Mouse (Mus musculus): Measurements from ENCODE around the gene Ints6l. TPM values are rescaled to one million over a fixed set of nuclear protein-coding genes. Genes with fewer than 3 reads are reported as not detected.
"Not testable (repeated sequence)": the region's sequence is repeated elsewhere in the genome, so short reads cannot be mapped to it uniquely, and the experiment has no call there.

Ints6l gene
- polyA plus RNA-seq, 1 experiment from 2014 or later: 23.6 TPM

- Histone ChIP-seq H3K27ac (replicated peaks) (no peak overlapping the region), H3K4me3 (no peak overlapping the region), H3K36me3 (peaks cover 21% of the 10 kb centered on the region), H3K4me1 (no peaks in the 10 kb centered on the region), H3K27me3 (ENCODE audit: low read depth, poor library complexity, severe bottlenecking) (no peaks in the 10 kb centered on the region), H3K9me3 (replicated peaks) (no peaks in the 10 kb centered on the region)
- no peak for DNase-seq (ENCODE audit: low spot score)
- WGBS: 88% methylated on average over 14 of the region's 14 CpGs
These were observed 7.6 kb downstream of the Ints6l start for GRCm38 (mm10) chrX:56462020-56462933.

GRCm38 (mm10) chrX:56464906-56465305 is 10.2 kb downstream of the Ints6l start:
- WGBS: 87% methylated on average over 1 of the region's 1 CpGs

GRCm38 (mm10) chrX:56467688-56468087 is 13.0 kb downstream of the Ints6l start:
- no peak for DNase-seq (ENCODE audit: low spot score)
- no peaks in the 10 kb centered on the region for H3K4me1 ChIP-seq
- no peaks in the 10 kb centered on the region for H3K27me3 ChIP-seq (ENCODE audit: low read depth, poor library complexity, severe bottlenecking)
- peaks cover 11% of the 10 kb centered on the region for H3K36me3 ChIP-seq
- H3K4me3 ChIP-seq: no peak overlapping the region
- 79% methylated on average over 4 of the region's 4 CpGs for WGBS
- H3K9me3 ChIP-seq (replicated peaks): no peaks in the 10 kb centered on the region
- H3K27ac ChIP-seq (replicated peaks): no peak overlapping the region

More at GRCm38 (mm10) chrX:56464906-56465305, 10.2 kb downstream of the Ints6l start:
- Histone ChIP-seq H3K27ac (replicated peaks) (no peak overlapping the region), H3K4me1 (no peaks in the 10 kb centered on the region), H3K9me3 (replicated peaks) (no peaks in the 10 kb centered on the region), H3K27me3 (ENCODE audit: low read depth, poor library complexity, severe bottlenecking) (no peaks in the 10 kb centered on the region), H3K4me3 (no peak overlapping the region), H3K36me3 (peaks cover 21% of the 10 kb centered on the region)
- DNase-seq (ENCODE audit: low spot score): no peak

- Histone ChIP-seq H3K4me1 (no peaks in the 10 kb centered on the region), H3K4me3 (no peak overlapping the region), H3K36me3 (peaks cover 11% of the 10 kb centered on the region), H3K27me3 (ENCODE audit: low read depth, poor library complexity, severe bottlenecking) (no peaks in the 10 kb centered on the region), H3K9me3 (replicated peaks) (no peaks in the 10 kb centered on the region), H3K27ac (replicated peaks) (no peak overlapping the region)
- DNase-seq (ENCODE audit: low spot score): no peak
- 59% methylated on average over 6 of the region's 6 CpGs for WGBS
These were observed 13.8 kb downstream of the Ints6l start for GRCm38 (mm10) chrX:56468422-56468821.

- Histone ChIP-seq H3K4me1 (no peaks in the 10 kb centered on the region), H3K4me3 (no peak overlapping the region), H3K9me3 (replicated peaks) (no peaks in the 10 kb centered on the region), H3K36me3 (no peaks in the 10 kb centered on the region), H3K27me3 (ENCODE audit: low read depth, poor library complexity, severe bottlenecking) (no peaks in the 10 kb centered on the region), H3K27ac (replicated peaks) (no peak overlapping the region)
- 66% methylated on average over 8 of the region's 8 CpGs for WGBS
- no peak for DNase-seq (ENCODE audit: low spot score)
These were observed 19.4 kb downstream of the Ints6l start for GRCm38 (mm10) chrX:56474035-56474434.

- no peak for DNase-seq (ENCODE audit: low spot score)
- Histone ChIP-seq H3K27me3 (ENCODE audit: low read depth, poor library complexity, severe bottlenecking) (no peaks in the 10 kb centered on the region), H3K36me3 (peaks cover 18% of the 10 kb centered on the region), H3K4me3 (no peak overlapping the region), H3K9me3 (replicated peaks) (no peaks in the 10 kb centered on the region), H3K27ac (replicated peaks) (no peak overlapping the region), H3K4me1 (no peaks in the 10 kb centered on the region)
- WGBS: 91% methylated on average over 3 of the region's 3 CpGs
These were observed 22.9 kb downstream of the Ints6l start for GRCm38 (mm10) chrX:56477553-56477952.

GRCm38 (mm10) chrX:56481906-56482305 is 27.2 kb downstream of the Ints6l start:
- no peak for DNase-seq (ENCODE audit: low spot score)
- Histone ChIP-seq H3K9me3 (replicated peaks) (no peaks in the 10 kb centered on the region), H3K4me3 (no peak overlapping the region), H3K27me3 (ENCODE audit: low read depth, poor library complexity, severe bottlenecking) (no peaks in the 10 kb centered on the region), H3K4me1 (no peaks in the 10 kb centered on the region), H3K36me3 (peaks cover 32% of the 10 kb centered on the region), H3K27ac (replicated peaks) (no peak overlapping the region)
- 68% methylated on average over 3 of the region's 3 CpGs for WGBS

- WGBS: 11% methylated on average over 1 of the region's 1 CpGs
- Histone ChIP-seq H3K27me3 (ENCODE audit: low read depth, poor library complexity, severe bottlenecking) (no peaks in the 10 kb centered on the region), H3K4me1 (no peaks in the 10 kb centered on the region), H3K27ac (replicated peaks) (no peak overlapping the region), H3K9me3 (replicated peaks) (no peaks in the 10 kb centered on the region), H3K36me3 (peaks cover 6% of the 10 kb centered on the region; the same call in 1 of the 2 replicates), H3K4me3 (no peak overlapping the region)
- DNase-seq (ENCODE audit: low spot score): peak; percentile 57
These were observed 35.1 kb downstream of the Ints6l start for GRCm38 (mm10) chrX:56489758-56490157.

- WGBS: 84% methylated on average over 7 of the region's 7 CpGs
- peaks cover 26% of the 10 kb centered on the region for H3K36me3 ChIP-seq
- H3K27ac ChIP-seq (replicated peaks): no peak overlapping the region
- H3K4me1 ChIP-seq: no peaks in the 10 kb centered on the region
- H3K27me3 ChIP-seq (ENCODE audit: low read depth, poor library complexity, severe bottlenecking): no peaks in the 10 kb centered on the region
- no peak overlapping the region for H3K4me3 ChIP-seq
- no peak for DNase-seq (ENCODE audit: low spot score)
- H3K9me3 ChIP-seq (replicated peaks): no peaks in the 10 kb centered on the region
These were observed 42.6 kb downstream of the Ints6l start for GRCm38 (mm10) chrX:56497241-56497640.

- H3K36me3 ChIP-seq; H3K9me3 ChIP-seq (replicated peaks); H3K4me1 ChIP-seq; H3K4me3 ChIP-seq; H3K27ac ChIP-seq (replicated peaks); DNase-seq (ENCODE audit: low spot score); H3K27me3 ChIP-seq (ENCODE audit: low read depth, poor library complexity, severe bottlenecking): not testable (repeated sequence)
- WGBS: 92% methylated on average over 6 of the region's 6 CpGs
These were observed 69.8 kb downstream of the Ints6l start, which contains the start of gene Gm10477 for GRCm38 (mm10) chrX:56524442-56524841. TSS of gene Gm10477 (plus strand) at chrX:56524742.

- Histone ChIP-seq H3K27ac (replicated peaks) (no peak overlapping the region), H3K9me3 (replicated peaks) (no peaks in the 10 kb centered on the region), H3K36me3 (no peaks in the 10 kb centered on the region), H3K4me1 (no peaks in the 10 kb centered on the region), H3K4me3 (no peak overlapping the region), H3K27me3 (ENCODE audit: low read depth, poor library complexity, severe bottlenecking) (no peaks in the 10 kb centered on the region)
- peak; percentile 47 for DNase-seq (ENCODE audit: low spot score)
- 7% methylated on average over 3 of the region's 3 CpGs for whole genome bisulfite sequencing
These were observed 76.6 kb downstream of the Ints6l start for GRCm38 (mm10) chrX:56531266-56531665.

GRCm38 (mm10) chrX:56537162-56537561 is 82.5 kb downstream of the Ints6l start:
- Histone ChIP-seq H3K27me3 (ENCODE audit: low read depth, poor library complexity, severe bottlenecking) (no peaks in the 10 kb centered on the region), H3K36me3 (no peaks in the 10 kb centered on the region), H3K4me1 (no peaks in the 10 kb centered on the region), H3K9me3 (replicated peaks) (no peaks in the 10 kb centered on the region), H3K27ac (replicated peaks) (no peak overlapping the region), H3K4me3 (no peak overlapping the region)
- DNase-seq (ENCODE audit: low spot score): peak; percentile 25
- 60% methylated on average over 4 of the region's 4 CpGs for WGBS

- 88% methylated on average over 7 of the region's 7 CpGs for WGBS
- no peaks in the 10 kb centered on the region for H3K27me3 ChIP-seq (ENCODE audit: low read depth, poor library complexity, severe bottlenecking)
- no peak for DNase-seq (ENCODE audit: low spot score)
- no peaks in the 10 kb centered on the region for H3K36me3 ChIP-seq
- H3K27ac ChIP-seq (replicated peaks): no peak within 1 kb of the TSS
- no peak within 1 kb of the TSS for H3K4me3 ChIP-seq
- no peaks in the 10 kb centered on the region for H3K4me1 ChIP-seq
- no peaks in the 10 kb centered on the region for H3K9me3 ChIP-seq (replicated peaks)
These were observed 94.8 kb downstream of the Ints6l start, which contains the start of gene Gm648 for GRCm38 (mm10) chrX:56549506-56549905. TSS of gene Gm648 (minus strand) at chrX:56549606.

Data from midbrain, embryonic 10.5 days (tissue).